Mouse (Mus musculus) layer of hippocampus, postnatal 36 days (tissue): ENCODE results near the gene Eps15l1. TPM values are rescaled to one million over a fixed set of nuclear protein-coding genes. Genes with fewer than 3 reads are reported as not detected.

Experiments used
- DNase-seq, 2 experiments: peaks; one replicate each; pipeline ENCODE4 v3.0.0; 2022
- total RNA-seq, 2 experiments: library from RNA; stranded (reverse); gene quantifications; 2 replicates each; pipeline ENCODE4 v1.2.3; 2021

The Eps15l1 gene
- total RNA-seq, 2 experiments from 2014 or later: 63.6 to 73.8 TPM

GRCm38 (mm10) chr8:72413839-72414238 is 7.4 kb downstream of the Eps15l1 start:
- DNase-seq: no peak

- DNase-seq: no peak
Observed at GRCm38 (mm10) chr8:72409443-72409842, 11.8 kb downstream of the Eps15l1 start.

- DNase-seq: no peak
Observed at GRCm38 (mm10) chr8:72407878-72408277, 13.4 kb downstream of the Eps15l1 start.

GRCm38 (mm10) chr8:72402981-72403380 is 18.3 kb downstream of the Eps15l1 start:
- DNase-seq: no peak

- DNase-seq: no peak
Observed at GRCm38 (mm10) chr8:72401381-72401780, 19.9 kb downstream of the Eps15l1 start.

- DNase-seq: no peak
Observed at GRCm38 (mm10) chr8:72385737-72386136, 35.5 kb downstream of the Eps15l1 start.

- no peak for DNase-seq
Observed at GRCm38 (mm10) chr8:72382395-72382794, 38.9 kb downstream of the Eps15l1 start.

GRCm38 (mm10) chr8:72380656-72381055 is 40.6 kb downstream of the Eps15l1 start:
- DNase-seq: no peak

GRCm38 (mm10) chr8:72376900-72377299 is 44.4 kb downstream of the Eps15l1 start:
- DNase-seq: no peak

GRCm38 (mm10) chr8:72376309-72376708 is 45.0 kb downstream of the Eps15l1 start:
- no peak for DNase-seq

- no peak for DNase-seq
Observed at GRCm38 (mm10) chr8:72375161-72375560, 46.1 kb downstream of the Eps15l1 start.

GRCm38 (mm10) chr8:72372311-72372710 is 48.9 kb downstream of the Eps15l1 start:
- no peak for DNase-seq

- DNase-seq: no peak
Observed at GRCm38 (mm10) chr8:72371356-72371755, 49.9 kb downstream of the Eps15l1 start.

- no peak for DNase-seq
Observed at GRCm38 (mm10) chr8:72366435-72366834, 54.8 kb downstream of the Eps15l1 start.

GRCm38 (mm10) chr8:72365826-72366225 is 55.4 kb downstream of the Eps15l1 start:
- peak; percentile 65 to 70 for DNase-seq

- no peak for DNase-seq
Observed at GRCm38 (mm10) chr8:72365016-72365415, 56.2 kb downstream of the Eps15l1 start.

GRCm38 (mm10) chr8:72363457-72363856 is 57.8 kb downstream of the Eps15l1 start:
- DNase-seq: no peak

GRCm38 (mm10) chr8:72362754-72363153 is 58.5 kb downstream of the Eps15l1 start:
- DNase-seq: no peak

- DNase-seq: no peak
Observed at GRCm38 (mm10) chr8:72360162-72360561, 61.1 kb downstream of the Eps15l1 start.

GRCm38 (mm10) chr8:72356593-72356992 is 64.7 kb downstream of the Eps15l1 start:
- DNase-seq: no peak

GRCm38 (mm10) chr8:72354272-72354671 is 67.0 kb downstream of the Eps15l1 start:
- no peak for DNase-seq

GRCm38 (mm10) chr8:72353700-72354045 is 67.6 kb downstream of the Eps15l1 start:
- no peak for DNase-seq

GRCm38 (mm10) chr8:72352951-72353699 is 68.1 kb downstream of the Eps15l1 start:
- DNase-seq: no peak

- no peak for DNase-seq
Observed at GRCm38 (mm10) chr8:72351405-72352005, 69.8 kb downstream of the Eps15l1 start.
